Mouse (Mus musculus): ENCODE data around the gene Fam117a.

The Fam117a gene

DNA sequence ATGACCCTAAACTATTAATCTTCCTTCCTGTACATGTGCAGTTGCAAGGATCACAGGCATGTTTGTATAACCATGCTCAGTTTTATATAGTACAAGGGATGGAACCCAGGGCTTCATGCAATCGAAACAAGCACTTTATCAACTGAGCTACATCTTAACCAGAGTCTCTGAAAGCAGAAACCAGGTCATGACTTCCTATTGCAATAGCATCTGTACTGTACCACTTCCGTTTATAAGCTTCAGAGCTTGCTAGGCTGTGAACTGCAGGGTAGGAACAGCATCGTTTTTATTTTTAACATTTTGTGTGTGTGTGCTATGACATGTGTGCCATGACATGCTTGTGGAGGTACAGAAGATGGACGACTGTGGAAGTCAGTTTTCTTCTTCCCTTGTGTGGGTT is 3.6 kb upstream of the Fam117a start:
- WGBS: 66% methylated on average over 4 of the region's 4 CpGs

DNA sequence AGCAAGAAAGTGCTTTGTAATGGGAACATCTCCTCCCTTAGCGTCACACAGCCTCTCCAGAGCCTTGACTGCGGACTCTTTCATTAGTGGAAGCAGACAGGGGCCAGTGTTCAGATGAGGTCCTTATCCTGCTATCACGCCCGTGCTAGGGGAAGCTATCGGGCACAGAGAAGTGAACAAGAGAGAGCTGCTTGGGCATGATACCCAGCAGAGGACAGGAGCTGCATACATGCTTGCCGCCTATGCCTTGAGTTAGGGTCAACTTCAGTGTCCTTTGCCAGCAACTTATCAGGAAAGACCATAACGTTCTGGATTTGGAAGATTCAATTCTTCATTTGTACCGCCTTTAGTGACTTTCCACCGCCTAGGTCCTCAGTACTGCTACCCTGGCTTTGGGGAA is 3.0 kb upstream of the Fam117a start:
- 90% methylated on average over 9 of the region's 9 CpGs for WGBS

DNA sequence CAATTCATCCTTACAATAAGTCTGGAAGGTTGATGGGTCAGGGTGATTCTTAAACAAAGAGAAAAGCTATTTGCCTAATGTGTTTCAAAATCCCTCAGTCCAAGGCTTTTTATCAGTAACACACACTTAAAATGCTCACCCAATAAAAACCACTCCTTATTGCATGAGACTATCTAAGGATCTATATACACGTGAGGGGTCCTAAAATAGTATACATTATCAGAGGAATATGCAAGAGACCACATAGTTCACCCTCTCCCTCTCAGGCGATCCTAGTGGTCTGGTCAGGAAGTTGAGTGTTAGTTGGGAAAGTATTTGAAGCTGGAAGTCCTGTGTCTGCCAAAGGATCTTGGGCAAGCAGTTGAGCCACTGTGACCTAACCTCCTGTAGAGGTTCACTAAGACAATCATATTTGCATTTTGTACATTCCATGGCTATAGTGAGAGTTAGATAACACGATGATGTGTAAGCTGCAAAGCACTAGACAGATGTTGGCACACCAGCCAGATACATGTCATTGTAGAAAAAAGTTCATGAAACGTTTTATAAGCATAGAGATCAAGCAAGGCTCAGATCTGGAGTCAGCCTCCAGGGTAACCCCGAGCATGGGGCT is 2.3 kb upstream of the Fam117a start:
- 73% methylated on average over 5 of the region's 5 CpGs for WGBS

DNA sequence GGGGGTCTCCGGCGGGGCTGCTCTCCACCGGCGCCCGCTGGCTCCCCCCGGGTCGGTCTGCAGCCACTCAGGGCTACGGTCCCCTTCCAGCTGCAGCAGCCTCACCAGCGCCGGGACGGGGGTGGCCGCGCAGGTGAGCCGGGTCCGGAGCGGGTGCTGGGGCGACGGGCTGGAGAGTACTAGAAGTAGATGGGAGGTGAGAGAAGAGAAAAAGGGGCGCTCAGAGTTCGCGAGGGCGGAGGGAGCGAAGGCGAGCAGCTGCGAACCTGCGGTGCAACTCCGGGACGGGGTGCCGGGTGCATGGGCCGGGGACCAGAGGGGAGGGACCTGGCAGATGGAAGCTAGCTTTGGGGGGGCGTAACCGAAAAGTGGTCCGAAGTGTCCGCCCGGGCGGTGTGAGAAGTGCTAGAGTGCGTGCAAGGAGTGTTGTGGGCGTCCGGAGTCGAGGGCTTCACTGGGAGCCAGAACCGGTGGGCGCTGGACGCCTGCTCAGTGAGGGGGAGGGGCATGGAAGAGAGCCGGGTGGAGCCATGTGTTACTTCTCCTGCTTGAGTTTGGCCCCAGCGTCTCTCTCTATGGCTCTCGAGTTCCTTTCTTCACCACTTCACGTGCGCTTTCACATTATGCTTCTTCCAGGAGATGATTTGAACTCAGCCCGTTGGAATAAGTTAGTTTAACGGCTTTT is 453 bp downstream of the Fam117a start:
- WGBS: 1% methylated on average over 48 of the region's 50 CpGs

DNA sequence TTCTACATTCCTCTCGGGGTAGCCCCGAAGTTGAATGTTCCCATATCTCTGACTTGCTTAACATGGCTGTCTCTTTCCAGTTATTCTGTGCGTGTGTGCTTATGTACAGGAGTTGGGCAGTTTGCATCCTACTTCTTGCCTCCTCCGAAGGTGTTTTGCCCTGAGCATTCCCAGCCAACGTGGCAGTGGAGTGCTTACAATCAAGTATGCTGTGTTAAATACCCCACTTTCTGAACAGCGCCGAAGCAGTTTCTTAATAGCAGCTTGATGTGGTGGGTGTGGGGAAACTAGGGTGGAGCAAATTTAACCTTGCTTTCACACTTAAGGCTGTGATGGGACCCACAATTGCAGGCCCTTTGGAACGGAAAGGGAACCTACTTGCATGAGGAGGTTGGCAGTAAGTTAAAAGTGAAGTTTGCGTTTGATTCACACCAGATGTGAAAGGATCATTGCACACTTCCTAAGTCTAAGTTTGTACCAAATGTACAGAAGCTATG is 1.1 kb downstream of the Fam117a start:
- 32% methylated on average over 9 of the region's 9 CpGs for WGBS

DNA sequence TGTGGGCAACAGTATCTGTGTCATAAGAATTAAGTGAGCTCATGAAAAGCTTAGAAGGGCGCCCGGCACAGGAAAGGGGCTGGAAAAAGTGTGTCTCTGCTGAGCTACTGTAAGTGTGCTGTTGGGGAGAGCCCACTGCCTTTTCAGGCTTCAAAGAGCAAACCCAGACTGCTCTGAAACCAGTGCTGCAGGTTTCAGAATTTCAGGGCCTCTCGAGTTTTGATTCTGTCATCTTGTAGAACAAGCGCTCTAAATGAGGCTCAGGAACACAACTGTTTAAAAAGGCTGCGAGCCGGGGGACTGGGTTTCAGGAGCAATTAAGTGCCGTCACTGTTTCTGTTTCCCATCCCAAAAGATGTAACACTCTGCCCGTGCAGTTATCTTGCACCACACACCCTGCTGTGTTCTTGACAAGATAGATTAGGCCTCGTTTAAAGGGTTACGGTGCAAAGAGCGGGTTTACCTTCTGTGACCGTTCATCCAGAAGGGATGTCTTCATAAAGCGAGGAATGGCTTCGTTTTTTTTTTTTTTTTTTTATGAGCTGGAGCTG is 2.7 kb downstream of the Fam117a start:
- 56% methylated on average over 14 of the region's 14 CpGs for WGBS

DNA sequence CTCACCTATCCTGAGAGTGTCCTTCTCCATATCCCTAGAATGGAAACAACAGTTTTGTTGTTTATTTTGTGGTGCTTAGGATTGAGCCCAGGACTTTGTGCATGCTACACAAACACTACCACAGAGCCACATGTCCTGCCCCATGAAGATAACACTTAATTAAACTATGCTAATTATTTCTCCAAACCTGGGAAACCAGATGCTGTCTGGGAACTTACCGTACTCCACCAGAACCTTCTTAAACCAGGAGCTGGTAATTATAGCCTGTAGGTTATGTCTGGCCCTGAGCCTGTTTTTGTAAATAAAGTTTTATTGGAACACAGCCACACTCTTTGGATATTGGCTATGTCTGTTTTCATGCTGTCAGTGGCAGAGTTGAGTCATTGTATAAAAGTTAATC is 3.4 kb downstream of the Fam117a start:
- 86% methylated on average over 1 of the region's 1 CpGs for WGBS

DNA sequence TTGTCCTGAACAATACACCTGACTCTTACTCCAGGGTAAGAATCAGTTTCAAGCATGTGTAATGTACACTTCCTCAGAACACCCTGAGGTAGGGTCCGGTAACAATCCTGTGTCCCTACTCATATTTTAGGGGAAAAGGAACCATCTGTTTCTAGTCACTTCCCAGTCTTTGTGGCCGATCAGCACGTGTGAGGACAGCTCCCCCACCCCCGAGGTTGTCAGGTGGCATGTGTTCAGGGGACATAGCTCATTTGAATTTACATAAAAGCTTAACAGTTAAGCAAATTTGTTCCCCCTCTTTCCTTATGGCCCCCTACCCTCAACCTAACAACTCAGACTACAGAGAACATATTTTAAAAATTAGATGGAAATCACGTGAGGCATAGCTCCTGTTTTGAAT is 3.8 kb downstream of the Fam117a start:
- WGBS: 57% methylated on average over 5 of the region's 5 CpGs

DNA sequence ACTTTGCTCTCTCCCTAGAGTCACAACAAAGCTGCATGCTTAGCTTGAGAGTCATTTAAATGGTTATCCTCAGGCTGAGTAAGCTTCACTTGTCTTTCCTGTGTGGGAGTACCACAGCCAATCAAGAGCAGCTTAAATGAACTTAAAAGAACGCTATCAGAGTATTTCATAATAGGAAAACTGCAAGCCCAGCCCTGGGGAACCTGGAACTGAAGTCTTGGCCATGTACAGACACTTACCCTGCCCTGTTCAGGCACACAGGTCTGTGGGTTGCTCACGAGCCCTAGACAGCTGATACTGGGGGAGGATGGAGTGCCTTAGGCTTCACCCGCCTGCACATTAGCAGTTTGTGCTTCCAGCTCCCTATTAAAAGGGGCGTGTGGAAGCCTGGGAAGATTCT is 6.4 kb downstream of the Fam117a start:
- WGBS: 43% methylated on average over 4 of the region's 4 CpGs

DNA sequence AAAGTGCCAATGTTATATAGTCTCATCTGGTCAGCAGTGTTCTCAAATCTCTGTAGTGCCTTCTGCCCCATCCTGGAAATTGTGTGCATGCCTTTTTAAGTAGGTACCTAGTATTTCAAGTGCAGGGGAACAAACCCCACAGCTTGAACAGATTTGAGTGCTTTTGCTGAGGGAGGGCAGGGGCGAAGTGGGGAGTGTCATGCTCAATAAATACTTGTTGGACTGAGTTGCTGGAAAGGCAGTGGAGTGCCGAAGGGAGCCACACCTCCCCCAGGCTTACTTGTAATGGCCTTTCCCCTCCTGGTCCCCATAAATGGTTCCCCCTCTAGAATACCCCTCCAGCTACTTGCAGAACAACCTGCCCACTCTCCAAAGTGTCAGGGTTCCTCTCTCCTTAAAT is 7.4 kb downstream of the Fam117a start:
- WGBS: 88% methylated on average over 2 of the region's 2 CpGs

DNA sequence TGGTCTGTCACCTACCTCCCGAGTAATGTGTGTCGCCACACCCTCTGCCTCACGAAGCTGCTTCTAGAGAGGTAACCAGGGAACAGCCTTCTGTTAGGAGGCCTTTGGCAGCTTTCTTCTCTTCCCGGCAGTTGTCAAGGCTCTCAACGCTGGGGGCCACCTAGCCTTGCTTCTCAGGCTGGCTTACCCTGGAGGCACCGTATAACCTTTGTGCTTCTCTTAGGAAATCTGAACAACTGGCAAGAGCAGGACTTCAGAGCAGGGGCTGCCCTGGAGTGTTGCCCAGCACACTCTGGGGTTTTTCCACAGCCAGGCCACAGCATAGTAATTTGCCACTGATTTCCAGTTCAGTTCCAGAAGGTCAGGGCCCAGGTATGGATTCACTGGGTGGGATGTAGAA is 13.5 kb downstream of the Fam117a start:
- 54% methylated on average over 6 of the region's 6 CpGs for WGBS

DNA sequence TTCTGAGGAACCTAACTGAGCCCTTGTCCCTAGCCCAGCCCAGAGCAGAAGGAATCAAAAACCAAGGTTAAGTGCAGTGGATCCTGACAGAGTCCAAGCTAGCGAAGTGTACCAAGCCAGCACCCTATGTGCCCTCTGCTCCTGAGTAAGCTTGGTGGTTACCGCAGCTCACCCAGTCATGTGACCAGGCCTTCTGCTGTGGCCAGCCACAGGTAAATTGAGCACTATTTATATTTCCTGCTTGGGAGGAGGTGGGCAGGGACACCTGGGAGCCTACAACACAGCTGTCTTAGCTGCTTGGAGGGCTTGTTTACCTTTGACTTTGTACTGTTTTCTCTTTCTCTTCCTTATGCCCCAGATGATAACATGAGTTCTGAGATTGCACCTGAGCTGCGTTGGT is 14.1 kb downstream of the Fam117a start:
- WGBS: 89% methylated on average over 3 of the region's 3 CpGs

DNA sequence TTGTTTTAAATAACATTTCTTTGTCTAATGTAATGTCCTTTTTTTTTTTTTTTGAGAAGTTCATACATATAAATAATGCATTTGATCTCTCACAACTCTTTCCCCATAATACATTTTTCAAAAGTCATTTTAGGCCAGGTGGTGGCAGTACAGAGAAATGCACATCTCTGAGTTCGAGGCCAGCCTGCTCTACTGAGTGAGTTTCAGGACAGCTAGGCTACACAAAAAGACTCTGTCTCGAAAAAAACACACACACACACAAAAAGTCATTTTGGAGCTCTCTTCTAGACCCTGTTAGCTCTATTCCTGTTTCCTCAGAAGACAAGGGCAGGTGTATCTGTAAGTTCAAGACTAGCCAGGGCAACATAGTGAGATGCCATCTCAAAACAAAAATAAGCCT is 15.9 kb downstream of the Fam117a start:
- WGBS: 89% methylated on average over 2 of the region's 2 CpGs

DNA sequence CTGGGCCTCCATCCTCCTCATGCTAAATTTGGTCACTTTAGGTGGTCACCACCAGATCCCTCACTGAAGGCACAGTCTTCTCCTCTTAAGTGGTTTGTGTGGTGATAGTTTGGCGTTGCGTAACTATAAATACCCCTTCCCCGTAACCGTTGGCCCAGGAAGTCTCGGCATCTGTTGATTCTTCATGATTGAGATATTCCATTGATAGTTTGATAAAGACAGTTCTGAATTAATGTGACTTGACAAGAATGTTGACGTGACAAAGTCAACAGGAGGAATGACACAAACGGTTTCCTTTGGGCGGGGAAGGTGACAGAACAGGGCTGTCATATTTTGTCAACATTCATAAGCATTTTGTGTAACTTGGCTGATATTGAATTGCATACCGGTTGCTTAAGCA is 16.4 kb downstream of the Fam117a start:
- 90% methylated on average over 9 of the region's 9 CpGs for WGBS

DNA sequence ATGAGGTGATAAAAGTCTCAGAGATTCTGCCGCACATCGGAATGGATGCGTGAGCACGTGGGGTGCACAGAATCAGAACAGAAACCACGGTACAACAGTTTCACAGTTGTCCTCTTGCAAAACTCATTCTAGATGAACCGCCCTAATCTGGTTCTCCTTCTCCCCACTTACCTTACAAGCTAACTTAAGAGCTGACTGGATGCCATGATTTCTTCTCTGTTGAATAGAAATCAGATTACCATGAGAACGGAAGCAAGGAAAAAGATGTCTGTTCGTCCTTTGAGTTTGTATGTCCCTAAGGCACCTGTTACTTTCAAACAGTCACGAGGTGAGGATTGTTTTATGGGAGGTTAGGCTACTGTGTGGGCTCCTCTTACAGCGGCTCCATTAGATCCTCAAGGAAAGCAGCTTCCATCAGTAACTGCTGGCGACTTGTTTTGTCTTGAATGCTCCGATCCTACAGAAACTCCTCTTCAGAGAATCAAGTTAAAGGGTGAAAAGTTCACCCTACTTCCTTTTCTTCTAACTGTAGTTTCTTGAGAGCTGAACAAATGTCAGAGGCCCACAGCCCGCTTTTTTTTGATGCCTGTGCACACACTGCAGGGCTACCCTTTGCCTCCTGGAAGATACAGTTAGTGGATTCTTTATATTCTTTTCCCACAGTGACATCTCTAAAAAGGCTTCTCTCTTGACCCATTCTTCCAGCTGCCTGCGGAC is 17.6 kb downstream of the Fam117a start:
- WGBS: 89% methylated on average over 14 of the region's 14 CpGs

DNA sequence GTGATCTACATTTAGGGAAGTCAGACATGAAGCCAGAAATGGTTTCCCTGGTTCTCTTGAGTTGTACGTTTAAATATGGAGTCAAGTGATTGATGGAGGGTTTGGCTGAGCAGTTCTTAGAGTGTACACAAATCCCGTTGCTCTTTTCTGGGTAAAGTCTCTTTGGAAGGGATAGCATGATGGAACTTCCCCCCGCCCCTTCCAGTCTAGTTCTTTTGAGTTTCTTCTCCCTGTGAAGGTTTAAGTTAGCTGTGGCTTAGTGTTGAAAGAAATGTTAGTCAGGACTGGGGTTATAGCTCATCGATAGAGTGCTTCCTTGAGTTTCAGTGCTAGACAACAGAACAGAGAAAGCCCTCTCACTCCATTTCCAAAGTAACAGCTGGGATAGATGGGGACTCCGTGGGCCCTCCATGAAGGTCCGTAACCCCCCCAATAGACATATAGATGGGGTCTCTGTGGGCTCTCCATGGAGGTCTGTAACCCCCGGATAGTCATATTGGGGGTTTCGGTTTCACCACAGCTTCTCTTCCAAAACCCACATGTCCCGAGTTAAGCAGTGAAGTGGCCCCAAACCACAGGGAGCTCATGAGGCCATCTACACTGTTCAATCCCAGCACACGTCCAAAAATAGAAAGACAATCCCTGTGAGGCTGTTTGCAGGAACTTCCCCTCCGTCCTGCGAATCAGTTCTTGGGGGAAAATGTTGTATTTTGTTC is 18.3 kb downstream of the Fam117a start:
- 86% methylated on average over 12 of the region's 12 CpGs for WGBS

DNA sequence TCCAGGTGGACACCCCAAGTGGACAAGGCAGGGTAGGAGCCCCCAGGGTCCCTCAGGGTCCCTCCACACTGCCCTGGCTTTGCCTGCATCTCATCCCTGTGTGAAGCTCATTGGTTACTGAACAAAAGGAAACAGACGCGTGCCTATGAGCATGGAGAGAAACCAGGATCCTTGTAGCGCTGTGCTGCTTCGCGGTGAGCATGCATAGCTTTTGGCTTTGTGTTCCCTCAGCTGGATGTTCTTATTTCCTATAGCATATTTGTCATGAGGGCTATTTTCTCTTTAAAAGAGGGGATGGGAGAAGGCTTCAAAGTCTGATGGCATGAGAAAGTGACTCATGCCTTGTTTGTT is 18.8 kb downstream of the Fam117a start:
- WGBS: 98% methylated on average over 5 of the region's 5 CpGs

DNA sequence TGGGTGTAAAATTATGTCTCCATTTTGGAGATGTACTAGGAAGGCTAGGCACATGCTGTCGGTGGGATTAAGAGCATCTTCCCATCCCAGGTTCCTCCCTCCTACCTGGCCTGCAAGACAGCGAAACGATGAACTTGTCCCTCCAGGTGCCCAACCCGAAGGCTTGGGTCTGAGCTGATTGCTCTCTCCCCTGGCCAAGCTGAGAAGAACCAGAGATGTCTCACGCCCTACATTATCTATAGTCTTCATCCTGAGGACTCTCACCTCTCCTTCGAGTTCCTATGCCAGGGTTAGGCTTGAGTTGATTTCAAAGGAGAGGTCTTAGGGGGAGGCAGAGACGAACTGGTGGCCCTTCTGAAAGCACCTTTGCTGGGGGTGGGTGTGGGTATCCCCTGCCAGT is 19.2 kb downstream of the Fam117a start:
- 90% methylated on average over 7 of the region's 7 CpGs for WGBS

DNA sequence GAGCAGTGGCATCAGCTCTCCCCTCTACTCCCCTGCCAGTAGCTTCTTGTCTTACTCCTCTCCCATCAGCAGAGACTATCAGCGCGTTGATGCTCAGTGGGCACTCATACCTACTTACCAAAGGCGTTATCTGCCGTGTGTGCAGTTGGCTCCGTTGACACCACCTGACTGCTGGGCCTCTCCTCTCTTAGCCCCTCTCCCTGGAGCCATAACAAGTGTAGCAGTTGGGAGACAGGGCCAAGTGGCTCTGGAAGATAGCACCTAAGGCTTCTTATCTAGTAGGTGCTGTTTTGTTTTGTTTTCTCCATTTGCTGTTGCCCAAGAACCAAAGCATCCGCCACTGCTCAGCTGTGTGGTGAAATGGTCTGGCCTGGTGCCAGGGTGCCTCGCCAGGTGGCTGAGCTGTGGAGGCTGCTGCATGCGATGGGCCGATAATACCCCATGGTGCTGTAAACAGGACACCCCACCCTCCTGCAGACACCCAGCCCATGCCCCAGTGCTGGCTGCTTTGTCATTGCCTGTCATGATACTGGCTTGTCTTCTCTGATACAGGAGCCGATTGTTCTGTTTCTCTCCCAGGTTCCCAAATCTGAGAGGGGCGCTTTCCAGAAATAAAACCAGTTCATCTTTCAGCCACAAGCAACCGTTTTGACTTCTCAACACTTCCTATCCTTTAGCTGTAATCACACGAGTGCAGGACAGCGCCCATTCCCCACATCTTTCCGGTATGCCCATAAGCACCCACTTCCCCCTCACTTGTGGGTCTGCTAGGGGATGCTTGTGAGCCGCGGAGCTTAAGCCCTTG is 19.9 kb downstream of the Fam117a start:
- 68% methylated on average over 17 of the region's 17 CpGs for WGBS

DNA sequence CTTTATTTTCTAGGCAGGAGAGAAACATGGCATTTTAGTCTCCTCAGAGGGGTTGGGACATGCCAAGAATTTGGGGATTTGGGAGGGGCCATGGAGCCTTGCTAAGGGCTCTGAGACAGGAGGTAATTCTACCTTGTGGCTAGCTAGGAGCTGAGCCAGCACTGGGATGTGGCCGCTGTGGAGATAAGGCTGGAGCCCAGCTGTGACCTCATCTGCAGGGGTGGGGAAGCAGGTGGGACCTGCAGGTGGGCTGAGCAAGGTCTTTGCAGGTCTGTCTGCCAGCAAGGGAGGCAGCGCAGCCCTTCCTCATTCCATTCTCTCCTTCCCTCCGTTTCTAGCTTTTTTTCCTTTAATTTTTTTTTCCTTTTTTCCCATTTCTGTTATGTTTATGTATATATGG is 21.4 kb downstream of the Fam117a start:
- 82% methylated on average over 3 of the region's 3 CpGs for WGBS

DNA sequence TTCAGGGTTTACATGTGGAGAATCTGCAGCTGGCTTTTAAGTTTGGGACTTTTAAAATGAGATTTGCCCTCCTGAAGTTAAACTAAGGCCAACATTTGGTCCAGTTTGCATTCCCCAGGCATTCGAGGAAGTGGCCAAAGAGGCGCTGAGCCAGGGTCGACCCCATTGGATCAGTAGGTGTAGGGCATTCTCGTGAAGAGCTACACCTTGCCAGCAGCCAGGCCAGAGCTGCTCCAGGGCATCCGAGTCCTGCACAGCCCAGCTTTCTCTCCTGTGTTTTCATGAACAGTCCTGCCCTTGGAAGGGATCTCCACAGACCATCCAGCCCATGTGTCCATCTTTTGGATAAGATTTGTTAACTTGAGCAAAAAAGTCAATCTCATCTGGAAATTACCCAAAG is 27.6 kb downstream of the Fam117a start:
- 86% methylated on average over 5 of the region's 5 CpGs for WGBS

Measured in cerebral cortex, adult 2 months (tissue).